In the genomic region with DNA sequence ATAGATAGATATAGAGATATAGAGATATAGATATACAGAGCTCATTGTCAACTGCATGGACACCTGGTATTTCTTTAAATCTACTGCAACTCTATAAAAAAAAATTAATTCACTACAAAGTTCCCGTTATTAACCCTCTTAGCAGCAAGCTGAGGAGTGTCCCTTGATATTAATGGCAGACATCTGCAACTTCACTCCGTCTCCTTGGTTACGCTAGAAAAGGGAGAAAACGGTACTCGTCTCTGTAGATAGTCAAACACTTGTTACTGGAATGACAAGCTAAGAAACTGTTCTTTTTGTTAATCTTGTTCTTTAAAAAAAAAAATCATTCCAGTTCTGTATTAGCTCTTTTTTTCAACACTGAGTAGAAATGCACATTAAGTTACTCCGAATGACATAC, we compare ENCODE assay signal across 23 mouse cellular contexts. TPM values are rescaled to one million over a fixed set of nuclear protein-coding genes. Genes with fewer than 3 reads are reported as not detected.
A peak's percentile ranks its signal among the peaks of the same experiment; 100 is the strongest.
DNase-seq lines count a peak whose midpoint lies in the region; ATAC-seq and TF ChIP-seq lines count a peak whose summit lies in the region.
"Had no signal": no experiment of that assay in that cellular context is flagged by ENCODE, and none has a peak within 500 bp of the region (broad histone marks: within the 10 kb centered on the region; RNA-seq: fewer than 3 reads in every experiment).

No protein-coding gene starts in this region.

- no peaks in the 10 kb centered on the region for H3K27me3 ChIP-seq in forebrain, embryonic 13.5 days
- H3K27me3 ChIP-seq in forebrain, embryonic 14.5 days (replicated peaks; ENCODE audit: control insufficient read depth, insufficient read depth, low read length), result no peaks in the 10 kb centered on the region
- no peaks in the 10 kb centered on the region for H3K27me3 ChIP-seq in forebrain, postnatal 0 days (ENCODE audit: insufficient read depth, low read length)
- no peaks in the 10 kb centered on the region for H3K27me3 ChIP-seq in forebrain, embryonic 12.5 days
- H3K27me3 ChIP-seq: CH12.LX; embryonic facial prominence, embryonic 12.5 days; forebrain, embryonic 15.5 days; Patski had no signal

- DNase-seq in forebrain, embryonic 14.5 days (ENCODE audit: low spot score), result no peak
- DNase-seq in forebrain, postnatal 0 days, result no peak
- DNase-seq in brain, embryonic 14.5 days (ENCODE audit: low read depth), result peak; percentile 47
- no peak for DNase-seq in kidney, postnatal 25 days
- DNase-seq: adrenal gland, adult 8-10 months; adrenal gland, postnatal 14 days; adrenal gland, postnatal 36 days; B cell, adult 2 months; cerebellum, adult 11-12 months; cerebellum, adult 2 months; cerebellum, adult 9-10 months; cerebellum, postnatal 10 days; cerebellum, postnatal 25 days had no signal

- TF ChIP-seq CTCF in forebrain, postnatal 0 days (IDR thresholded peaks at IDR 0.05; ENCODE audit: low read depth), result no peak
- TF ChIP-seq CTCF in brain, embryonic 14.5 days (IDR thresholded peaks at IDR 0.05; ENCODE audit: borderline replicate concordance, extremely low read depth, insufficient read depth, insufficient read length), result no peak

- H3K9me3 ChIP-seq in forebrain, embryonic 13.5 days (replicated peaks), result no peaks in the 10 kb centered on the region
- H3K9me3 ChIP-seq in forebrain, embryonic 14.5 days (replicated peaks; ENCODE audit: control insufficient read depth, low read length), result no peaks in the 10 kb centered on the region
- H3K9me3 ChIP-seq in forebrain, postnatal 0 days (ENCODE audit: low read length), result no peaks in the 10 kb centered on the region
- H3K9me3 ChIP-seq in forebrain, embryonic 12.5 days, result no peaks in the 10 kb centered on the region
- H3K9me3 ChIP-seq: embryonic facial prominence, embryonic 10.5 days; embryonic facial prominence, embryonic 12.5 days; forebrain, embryonic 15.5 days; G1E had no signal

- WGBS in forebrain, embryonic 13.5 days, result 68% methylated on average over 6 of the region's 6 CpGs
- 69% methylated on average over 6 of the region's 6 CpGs for WGBS in forebrain, embryonic 14.5 days
- WGBS in forebrain, postnatal 0 days, result 46% methylated on average over 6 of the region's 6 CpGs
- 75% methylated on average over 6 of the region's 6 CpGs for WGBS in forebrain, embryonic 12.5 days

- no peaks in the 10 kb centered on the region for H3K36me3 ChIP-seq in forebrain, embryonic 13.5 days (ENCODE audit: poor library complexity, severe bottlenecking)
- no peaks in the 10 kb centered on the region for H3K36me3 ChIP-seq in forebrain, embryonic 14.5 days (ENCODE audit: control insufficient read depth, insufficient read depth, low read length)
- no peaks in the 10 kb centered on the region for H3K36me3 ChIP-seq in forebrain, postnatal 0 days (ENCODE audit: insufficient read depth)
- no peaks in the 10 kb centered on the region for H3K36me3 ChIP-seq in forebrain, embryonic 12.5 days (replicated peaks)
- H3K36me3 ChIP-seq: embryonic facial prominence, embryonic 10.5 days; embryonic facial prominence, embryonic 12.5 days; forebrain, embryonic 15.5 days; G1E had no signal

- TF ChIP-seq POLR2A in brain, embryonic 14.5 days (IDR thresholded peaks at IDR 0.05; ENCODE audit: borderline replicate concordance, extremely low read depth, insufficient read depth, insufficient read length, poor library complexity, severe bottlenecking), result no peak

- ATAC-seq in forebrain, embryonic 13.5 days, result peak; percentile 45; the same call in 1 of the 2 replicates
- ATAC-seq in forebrain, embryonic 14.5 days, result no peak
- ATAC-seq in forebrain, postnatal 0 days, result peak; percentile 81; the same call in 1 of the 2 replicates
- no peak for ATAC-seq in forebrain, embryonic 12.5 days (ENCODE audit: low FRiP score)
- ATAC-seq: activated CD4-positive, CD25-positive, alpha-beta regulatory T cell, adult 4 months; CD4-positive, CD25-positive, alpha-beta regulatory T cell, adult 4 months; Patski had no signal

- H3K4me2 ChIP-seq in forebrain, embryonic 13.5 days, result no peak overlapping the region
- H3K4me2 ChIP-seq in forebrain, embryonic 14.5 days (ENCODE audit: low read length), result no peak overlapping the region
- H3K4me2 ChIP-seq in forebrain, postnatal 0 days (ENCODE audit: low read depth), result no peak overlapping the region
- H3K4me2 ChIP-seq in forebrain, embryonic 12.5 days, result no peak overlapping the region
- H3K4me2 ChIP-seq: embryonic facial prominence, embryonic 12.5 days; forebrain, embryonic 15.5 days had no signal

- peaks cover 3% of the 10 kb centered on the region; the same call in 1 of the 2 replicates for H3K4me1 ChIP-seq in forebrain, embryonic 13.5 days
- H3K4me1 ChIP-seq in forebrain, embryonic 14.5 days (ENCODE audit: control insufficient read depth, insufficient read depth, low read length), result no peaks in the 10 kb centered on the region
- no peaks in the 10 kb centered on the region for H3K4me1 ChIP-seq in forebrain, postnatal 0 days (ENCODE audit: insufficient read depth)
- no peaks in the 10 kb centered on the region for H3K4me1 ChIP-seq in forebrain, embryonic 12.5 days
- H3K4me1 ChIP-seq: embryonic facial prominence, embryonic 10.5 days; embryonic facial prominence, embryonic 12.5 days had no signal

- no peak overlapping the region for H3K27ac ChIP-seq in forebrain, embryonic 13.5 days
- no peak overlapping the region for H3K27ac ChIP-seq in forebrain, embryonic 14.5 days (ENCODE audit: low read depth, low read length)
- no peak overlapping the region for H3K27ac ChIP-seq in forebrain, postnatal 0 days (ENCODE audit: low read depth, low read length)
- H3K27ac ChIP-seq in forebrain, embryonic 12.5 days, result no peak overlapping the region
- H3K27ac ChIP-seq: embryonic facial prominence, embryonic 10.5 days; embryonic facial prominence, embryonic 12.5 days; forebrain, embryonic 15.5 days had no signal

- H3K4me3 ChIP-seq in forebrain, embryonic 13.5 days, result no peak overlapping the region
- no peak overlapping the region for H3K4me3 ChIP-seq in forebrain, embryonic 14.5 days (ENCODE audit: low read depth, low read length)
- H3K4me3 ChIP-seq in forebrain, postnatal 0 days (ENCODE audit: low read depth, low read length), result no peak overlapping the region
- no peak overlapping the region for H3K4me3 ChIP-seq in forebrain, embryonic 12.5 days (replicated peaks)
- H3K4me3 ChIP-seq: embryonic facial prominence, embryonic 10.5 days; embryonic facial prominence, embryonic 12.5 days; forebrain, embryonic 15.5 days had no signal

- H3K9ac ChIP-seq in forebrain, embryonic 13.5 days, result no peak overlapping the region
- no peak overlapping the region for H3K9ac ChIP-seq in forebrain, embryonic 14.5 days (ENCODE audit: low read length)
- no peak overlapping the region for H3K9ac ChIP-seq in forebrain, postnatal 0 days
- H3K9ac ChIP-seq in forebrain, embryonic 12.5 days, result no peak overlapping the region
- H3K9ac ChIP-seq: embryonic facial prominence, embryonic 12.5 days; forebrain, embryonic 15.5 days had no signal

RNA-seq across cellular contexts. Expression of a gene that starts 54.0 kb away (rescaled TPM):
- 7.9 and 8.3 TPM in 2 replicates for polyA plus RNA-seq in forebrain, embryonic 13.5 days (2015; fragmentation: Nextera tagmentation; extraction: Ambion mirVana)
- polyA plus RNA-seq in forebrain, embryonic 14.5 days (2014; fragmentation: Nextera tagmentation; extraction: Ambion mirVana), result 6.8 and 10.7 TPM in 2 replicates
- 12.6 and 20.8 TPM in 2 replicates for total RNA-seq in forebrain, postnatal 0 days (2014; rRNA removed)
- 8.1 and 12.7 TPM in 2 replicates for polyA plus RNA-seq in forebrain, postnatal 0 days (2015; fragmentation: Nextera tagmentation; extraction: Ambion mirVana)
- 12.6 and 13.6 TPM in 2 replicates for polyA plus RNA-seq in forebrain, embryonic 12.5 days (2016; fragmentation: Nextera tagmentation; extraction: Ambion mirVana)
- 11.9 and 15.3 TPM in 2 replicates for polyA plus RNA-seq in brain, embryonic 14.5 days (2012; rRNA removed)
- polyA plus RNA-seq: G1E had no signal

Comparison
In these comparisons a context has a peak if more than half of its experiments do, and no peak if none do; other contexts are left out.
1. ATAC-seq: peak in forebrain, embryonic 13.5 days (single experiment) and forebrain, postnatal 0 days (single experiment); none in forebrain, embryonic 14.5 days (single experiment) and forebrain, embryonic 12.5 days (single experiment).